ENCODE assay signal across 7 mouse cellular contexts in genomic region chr1:55736054-55736740, GRCm38 (mm10).
DNase-seq lines count a peak whose midpoint lies in the region; ATAC-seq lines count a peak whose summit lies in the region.

No protein-coding gene starts in this region.

- WGBS in intestine, embryonic 16.5 days = 82% methylated on average over 14 of the region's 14 CpGs
- 87% methylated on average over 14 of the region's 14 CpGs for WGBS in midbrain, embryonic 15.5 days

- intact Hi-C loops in left cerebral cortex, postnatal 14 days (cut with DNase I) = loop anchor here (1.0 kb wide), 1 partner anchor 332 kb away; no protein-coding TSS in a partner anchor

- H3K27me3 ChIP-seq in intestine, embryonic 16.5 days (replicated peaks; ENCODE audit: control insufficient read depth, insufficient read depth, low read length) = no peaks in the 10 kb centered on the region
- H3K27me3 ChIP-seq in midbrain, embryonic 15.5 days (replicated peaks) = no peaks in the 10 kb centered on the region

- no peak overlapping the region for H3K27ac ChIP-seq in intestine, embryonic 16.5 days (ENCODE audit: low read length)
- no peak overlapping the region for H3K27ac ChIP-seq in midbrain, embryonic 15.5 days

- peak; percentile 85 to 93 for DNase-seq in adrenal gland, adult (ENCODE audit: inconsistent age in 2 of 2, low spot score in 1 of 2)
- DNase-seq in cerebellum, postnatal 4 days (ENCODE audit: low spot score in 2 of 2) = peak; percentile 84 to 86
- DNase-seq in gastrocnemius, postnatal 10 days = peak; percentile 86
- peak; percentile 78 to 85 for DNase-seq in left cerebral cortex, postnatal 14 days (ENCODE audit: low spot score in 2 of 2)
- DNase-seq in spleen, postnatal 10 days (ENCODE audit: low spot score in 2 of 2) = peak; percentile 14 to 68

- ATAC-seq in intestine, embryonic 16.5 days = peak; percentile 69
- ATAC-seq in midbrain, embryonic 15.5 days (replicated peaks) = peak; percentile 83

- H3K4me1 ChIP-seq in intestine, embryonic 16.5 days (ENCODE audit: control insufficient read depth, insufficient read depth, low read length) = no peaks in the 10 kb centered on the region
- no peaks in the 10 kb centered on the region for H3K4me1 ChIP-seq in midbrain, embryonic 15.5 days

- H3K4me2 ChIP-seq in intestine, embryonic 16.5 days (ENCODE audit: low read depth, low read length) = no peak overlapping the region
- H3K4me2 ChIP-seq in midbrain, embryonic 15.5 days = no peak overlapping the region

- no peak overlapping the region for H3K9ac ChIP-seq in intestine, embryonic 16.5 days (ENCODE audit: low read depth, low read length)
- H3K9ac ChIP-seq in midbrain, embryonic 15.5 days = no peak overlapping the region

- H3K36me3 ChIP-seq in intestine, embryonic 16.5 days (ENCODE audit: control insufficient read depth, insufficient read depth, low read length) = no peaks in the 10 kb centered on the region
- H3K36me3 ChIP-seq in midbrain, embryonic 15.5 days (replicated peaks) = no peaks in the 10 kb centered on the region

- no peaks in the 10 kb centered on the region for H3K9me3 ChIP-seq in intestine, embryonic 16.5 days (ENCODE audit: control insufficient read depth, low read length)
- no peaks in the 10 kb centered on the region for H3K9me3 ChIP-seq in midbrain, embryonic 15.5 days

- H3K4me3 ChIP-seq in intestine, embryonic 16.5 days (ENCODE audit: low read length) = no peak overlapping the region
- H3K4me3 ChIP-seq in midbrain, embryonic 15.5 days = no peak overlapping the region
